Mouse (Mus musculus): ENCODE results near the gene H2-D1. TPM values are rescaled to one million over a fixed set of nuclear protein-coding genes. Genes with fewer than 3 reads are reported as not detected.
A peak's percentile ranks its signal among the peaks of the same experiment; 100 is the strongest.

The H2-D1 gene
- polyA plus RNA-seq, 1 experiment from 2014 or later, result 98.1 TPM

DNA sequence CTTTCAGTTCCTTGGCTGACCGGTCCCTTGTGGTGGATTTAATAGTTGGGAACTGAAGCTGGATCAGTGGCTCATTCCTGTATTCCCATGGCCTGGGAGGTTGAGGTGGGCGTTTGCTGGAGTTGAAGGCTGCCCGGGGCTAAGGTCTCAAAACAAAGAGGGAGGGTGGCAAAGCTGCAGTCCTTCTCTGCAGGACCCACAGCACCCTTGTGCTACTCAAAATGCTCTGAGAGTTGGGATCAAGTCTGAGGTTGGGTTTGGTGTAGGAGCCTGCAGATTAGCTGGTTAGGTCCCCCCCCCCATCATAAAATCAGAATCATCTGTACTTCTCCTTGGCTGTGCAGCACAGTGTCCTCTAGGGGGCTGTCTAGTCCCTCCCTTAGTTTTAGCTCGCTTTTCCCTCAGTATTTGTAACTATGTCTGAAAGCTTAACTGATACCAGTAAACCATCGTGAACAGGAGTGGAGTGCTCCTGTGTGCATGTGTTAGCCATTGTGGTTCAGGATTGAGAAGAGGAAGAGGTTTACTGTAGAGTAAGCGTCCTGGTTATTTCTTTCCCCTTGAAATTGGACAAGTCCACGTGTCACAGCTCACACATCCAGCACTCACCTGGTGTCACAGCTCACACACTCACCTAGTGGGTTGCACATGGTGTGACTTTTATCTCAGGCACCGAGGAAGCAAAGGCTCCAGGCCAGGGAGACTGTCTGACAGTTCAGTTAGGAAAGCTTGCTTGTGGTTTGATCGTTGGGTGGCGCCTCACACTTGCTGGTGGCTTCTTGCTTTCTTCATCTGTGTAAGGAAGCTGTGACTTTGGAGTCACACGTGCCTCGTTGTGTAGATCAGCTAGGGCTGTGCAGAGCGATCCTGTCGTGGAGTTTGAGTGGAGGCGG is 16.6 kb upstream of the H2-D1 start:
- Histone ChIP-seq H3K4me1 (replicated peaks; ENCODE audit: control insufficient read depth, insufficient read depth, low read length) (peaks cover 26% of the 10 kb centered on the region), H3K36me3 (replicated peaks; ENCODE audit: control insufficient read depth, insufficient read depth) (peaks cover 77% of the 10 kb centered on the region), H3K4me3 (replicated peaks; ENCODE audit: low read length) (no peak overlapping the region; the same call in 1 of the 2 replicates), H3K9me3 (ENCODE audit: control insufficient read depth, low read length) (no peaks in the 10 kb centered on the region), H3K27me3 (ENCODE audit: control insufficient read depth, insufficient read depth, low read length) (no peaks in the 10 kb centered on the region), H3K4me2 (replicated peaks) (peak overlapping the region; percentile 67), H3K9ac (peak overlapping the region; percentile 99; the same call in 1 of the 2 replicates), H3K27ac (no peak overlapping the region)
- no peak for ATAC-seq (ENCODE audit: low FRiP score)
- no peak for DNase-seq (ENCODE audit: low spot score)
- WGBS, result 85% methylated on average over 15 of the region's 15 CpGs

- H3K9me3 ChIP-seq (ENCODE audit: control insufficient read depth, low read length), result no peaks in the 10 kb centered on the region
- H3K4me3 ChIP-seq (replicated peaks; ENCODE audit: low read length), result no peak overlapping the region
- H3K9ac ChIP-seq, result no peak overlapping the region
- H3K36me3 ChIP-seq (replicated peaks; ENCODE audit: control insufficient read depth, insufficient read depth), result peaks cover 89% of the 10 kb centered on the region
- no peak overlapping the region for H3K27ac ChIP-seq
- no peak for DNase-seq (ENCODE audit: low spot score)
- 86% methylated on average over 7 of the region's 7 CpGs for WGBS
- H3K4me2 ChIP-seq (replicated peaks), result no peak overlapping the region
- H3K27me3 ChIP-seq (ENCODE audit: control insufficient read depth, insufficient read depth, low read length), result no peaks in the 10 kb centered on the region
- no peak for ATAC-seq (ENCODE audit: low FRiP score)
- peaks cover 26% of the 10 kb centered on the region for H3K4me1 ChIP-seq (replicated peaks; ENCODE audit: control insufficient read depth, insufficient read depth, low read length)
Observed at GRCm38 (mm10) chr17:35247144-35247543, 15.4 kb upstream of the H2-D1 start.

- 89% methylated on average over 14 of the region's 14 CpGs for WGBS
- DNase-seq (ENCODE audit: low spot score) (no peak), ATAC-seq (ENCODE audit: low FRiP score) (no peak)
- Histone ChIP-seq H3K4me2 (replicated peaks) (no peak overlapping the region), H3K27me3 (ENCODE audit: control insufficient read depth, insufficient read depth, low read length) (no peaks in the 10 kb centered on the region), H3K27ac (no peak overlapping the region), H3K4me3 (replicated peaks; ENCODE audit: low read length) (no peak overlapping the region), H3K4me1 (replicated peaks; ENCODE audit: control insufficient read depth, insufficient read depth, low read length) (peaks cover 18% of the 10 kb centered on the region), H3K9ac (no peak overlapping the region), H3K9me3 (ENCODE audit: control insufficient read depth, low read length) (no peaks in the 10 kb centered on the region), H3K36me3 (replicated peaks; ENCODE audit: control insufficient read depth, insufficient read depth) (peaks cover 99% of the 10 kb centered on the region)
Observed at GRCm38 (mm10) chr17:35248986-35249385, 13.5 kb upstream of the H2-D1 start.

DNA sequence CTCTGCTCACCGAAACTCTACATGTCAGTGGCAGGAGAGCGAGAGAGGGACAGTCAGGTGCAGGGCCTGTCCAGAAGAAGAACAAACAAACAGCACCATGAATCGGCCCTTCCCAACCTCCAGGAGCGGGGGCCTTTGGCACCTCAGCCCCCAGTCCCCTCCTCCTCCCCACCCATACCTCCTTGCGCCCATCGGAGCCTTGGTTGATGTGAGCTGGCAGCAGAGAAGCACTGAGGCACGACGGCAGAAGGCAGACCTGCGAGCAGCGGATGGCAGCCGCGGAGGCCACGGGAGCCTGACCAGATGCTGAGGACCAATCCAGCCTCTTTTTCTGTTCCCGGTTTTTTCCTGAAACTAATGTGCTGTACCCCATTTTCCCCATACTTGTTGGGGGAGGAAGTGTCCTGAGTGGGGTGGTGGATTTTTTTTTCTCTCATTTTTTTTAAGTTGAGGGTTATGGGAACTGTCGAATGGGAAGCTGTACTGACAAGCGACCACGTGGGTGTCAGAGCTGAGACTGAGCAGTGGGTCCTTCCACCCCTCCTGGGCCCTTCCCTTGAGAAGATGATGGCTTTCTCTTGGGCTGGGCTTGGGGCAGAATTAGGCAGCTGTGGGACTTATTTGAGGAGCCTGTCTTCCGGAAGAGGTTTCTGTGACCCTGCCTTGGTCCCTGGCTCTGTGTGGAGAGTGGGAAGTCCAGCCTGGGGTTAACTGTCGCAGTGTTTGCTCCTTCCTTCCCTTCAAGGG is 12.9 kb upstream of the H2-D1 start:
- H3K9me3 ChIP-seq (ENCODE audit: control insufficient read depth, low read length), result no peaks in the 10 kb centered on the region
- H3K27me3 ChIP-seq (ENCODE audit: control insufficient read depth, insufficient read depth, low read length), result no peaks in the 10 kb centered on the region
- no peak overlapping the region for H3K9ac ChIP-seq
- no peak overlapping the region for H3K4me3 ChIP-seq (replicated peaks; ENCODE audit: low read length)
- peaks cover 98% of the 10 kb centered on the region for H3K36me3 ChIP-seq (replicated peaks; ENCODE audit: control insufficient read depth, insufficient read depth)
- no peak overlapping the region for H3K4me2 ChIP-seq (replicated peaks)
- peaks cover 12% of the 10 kb centered on the region; the same call in 1 of the 2 replicates for H3K4me1 ChIP-seq (replicated peaks; ENCODE audit: control insufficient read depth, insufficient read depth, low read length)
- ATAC-seq (ENCODE audit: low FRiP score) (no peak), DNase-seq (ENCODE audit: low spot score) (no peak)
- no peak overlapping the region for H3K27ac ChIP-seq
- WGBS, result 81% methylated on average over 19 of the region's 19 CpGs

DNA sequence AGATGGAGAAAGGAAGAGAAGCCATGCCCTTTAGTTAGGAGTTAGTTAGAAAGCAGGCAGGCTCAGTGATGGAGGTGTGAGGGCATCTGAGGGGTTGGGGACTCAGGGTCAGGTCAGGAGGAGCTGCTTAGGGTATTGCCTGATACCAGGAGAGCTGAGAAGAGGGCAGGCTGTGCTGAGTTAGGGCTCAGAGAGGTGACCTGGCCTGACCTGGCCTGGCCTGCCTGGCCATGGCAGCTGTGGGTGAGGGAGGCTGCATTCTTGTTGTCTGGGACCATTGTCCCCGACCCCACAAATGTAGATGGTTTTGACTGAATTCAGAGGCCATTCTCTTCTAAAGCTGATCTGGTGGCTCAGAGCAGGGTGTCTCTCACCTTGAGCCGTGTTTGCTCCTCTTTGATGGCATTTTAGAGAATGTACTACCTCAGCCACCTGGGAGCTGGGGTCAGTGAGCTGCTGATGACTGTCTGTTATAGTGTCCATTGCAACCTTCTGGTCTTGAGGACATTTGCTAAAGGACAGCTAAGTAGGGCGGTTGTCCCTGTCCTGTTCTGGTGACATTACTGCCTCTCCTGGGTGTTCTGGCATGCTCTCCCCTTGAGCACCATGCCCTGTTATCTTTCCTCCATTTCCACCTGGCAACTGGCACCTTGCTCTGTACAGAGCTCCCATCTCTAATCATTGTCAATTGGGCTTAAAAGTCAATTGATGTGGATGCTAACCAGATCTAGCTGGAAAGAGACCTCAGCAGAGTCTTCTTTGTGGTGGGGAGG is 12.0 kb upstream of the H2-D1 start:
- no peak for ATAC-seq (ENCODE audit: low FRiP score)
- peaks cover 89% of the 10 kb centered on the region for H3K36me3 ChIP-seq (replicated peaks; ENCODE audit: control insufficient read depth, insufficient read depth)
- peaks cover 3% of the 10 kb centered on the region; the same call in 1 of the 2 replicates for H3K4me1 ChIP-seq (replicated peaks; ENCODE audit: control insufficient read depth, insufficient read depth, low read length)
- no peak overlapping the region for H3K9ac ChIP-seq
- DNase-seq (ENCODE audit: low spot score), result no peak
- no peak overlapping the region for H3K4me2 ChIP-seq (replicated peaks)
- no peaks in the 10 kb centered on the region for H3K9me3 ChIP-seq (ENCODE audit: control insufficient read depth, low read length)
- WGBS, result 93% methylated on average over 3 of the region's 3 CpGs
- no peaks in the 10 kb centered on the region for H3K27me3 ChIP-seq (ENCODE audit: control insufficient read depth, insufficient read depth, low read length)
- H3K27ac ChIP-seq, result no peak overlapping the region
- H3K4me3 ChIP-seq (replicated peaks; ENCODE audit: low read length), result no peak overlapping the region

GRCm38 (mm10) chr17:35251162-35251719 is 11.3 kb upstream of the H2-D1 start:
- Histone ChIP-seq H3K36me3 (replicated peaks; ENCODE audit: control insufficient read depth, insufficient read depth) (peaks cover 82% of the 10 kb centered on the region), H3K9ac (no peak overlapping the region), H3K27me3 (ENCODE audit: control insufficient read depth, insufficient read depth, low read length) (no peaks in the 10 kb centered on the region), H3K4me1 (replicated peaks; ENCODE audit: control insufficient read depth, insufficient read depth, low read length) (no peaks in the 10 kb centered on the region; the same call in 1 of the 2 replicates), H3K9me3 (ENCODE audit: control insufficient read depth, low read length) (no peaks in the 10 kb centered on the region), H3K4me3 (replicated peaks; ENCODE audit: low read length) (no peak overlapping the region), H3K27ac (no peak overlapping the region), H3K4me2 (replicated peaks) (no peak overlapping the region)
- DNase-seq (ENCODE audit: low spot score) (no peak), ATAC-seq (ENCODE audit: low FRiP score) (no peak)
- WGBS, result 89% methylated on average over 15 of the region's 15 CpGs

DNA sequence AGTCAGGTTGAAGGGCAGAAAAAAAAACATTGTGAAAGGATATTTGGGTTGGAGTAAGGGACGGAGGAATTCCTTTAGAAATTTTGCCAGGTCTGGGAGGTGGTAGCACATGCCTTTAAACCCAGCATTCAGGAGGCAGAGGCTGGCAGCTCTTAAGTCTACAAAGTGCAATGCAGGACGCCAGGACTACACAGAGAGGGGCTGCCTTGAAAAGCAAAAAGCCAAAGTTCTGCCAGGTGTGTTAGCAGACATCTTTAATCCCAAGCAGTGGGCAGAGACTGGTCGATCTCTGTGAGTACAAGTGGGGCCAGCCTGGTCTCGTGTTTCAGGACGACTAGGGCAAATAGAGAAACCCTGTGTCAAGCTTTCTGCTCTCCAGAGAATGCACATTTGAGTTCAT is 10.5 kb upstream of the H2-D1 start:
- H3K4me2 ChIP-seq (replicated peaks), result no peak overlapping the region
- no peak overlapping the region for H3K9ac ChIP-seq
- no peak overlapping the region for H3K4me3 ChIP-seq (replicated peaks; ENCODE audit: low read length)
- H3K9me3 ChIP-seq (ENCODE audit: control insufficient read depth, low read length), result no peaks in the 10 kb centered on the region
- peaks cover 75% of the 10 kb centered on the region for H3K36me3 ChIP-seq (replicated peaks; ENCODE audit: control insufficient read depth, insufficient read depth)
- no peak overlapping the region for H3K27ac ChIP-seq
- WGBS, result 87% methylated on average over 5 of the region's 5 CpGs
- ATAC-seq (ENCODE audit: low FRiP score) (no peak), DNase-seq (ENCODE audit: low spot score) (no peak)
- no peaks in the 10 kb centered on the region for H3K4me1 ChIP-seq (replicated peaks; ENCODE audit: control insufficient read depth, insufficient read depth, low read length)
- H3K27me3 ChIP-seq (ENCODE audit: control insufficient read depth, insufficient read depth, low read length), result no peaks in the 10 kb centered on the region

- Histone ChIP-seq H3K27ac (no peak overlapping the region), H3K4me3 (replicated peaks; ENCODE audit: low read length) (no peak overlapping the region), H3K9me3 (ENCODE audit: control insufficient read depth, low read length) (no peaks in the 10 kb centered on the region), H3K36me3 (replicated peaks; ENCODE audit: control insufficient read depth, insufficient read depth) (peaks cover 67% of the 10 kb centered on the region), H3K9ac (no peak overlapping the region), H3K4me2 (replicated peaks) (no peak overlapping the region), H3K27me3 (ENCODE audit: control insufficient read depth, insufficient read depth, low read length) (no peaks in the 10 kb centered on the region), H3K4me1 (replicated peaks; ENCODE audit: control insufficient read depth, insufficient read depth, low read length) (no peaks in the 10 kb centered on the region)
- 80% methylated on average over 18 of the region's 18 CpGs for WGBS
- ATAC-seq (ENCODE audit: low FRiP score) (no peak), DNase-seq (ENCODE audit: low spot score) (no peak)
Observed at GRCm38 (mm10) chr17:35252619-35253292, 9.8 kb upstream of the H2-D1 start.
